Mouse (Mus musculus) G1E-ER4 (cell line): ENCODE measurements around the gene Wipf3. TPM values are rescaled to one million over a fixed set of nuclear protein-coding genes. Genes with fewer than 3 reads are reported as not detected.

Source experiments
- GATA1 ChIP-seq: IDR thresholded peaks from one replicate; pipeline ENCODE4 v1.8.0; 2012; ENCODE audit warnings: low read length, inconsistent platforms
- polyA plus RNA-seq: library from polyadenylated mRNA; stranded (reverse); fragments of >175 nt; gene quantifications from 2 replicates; pipeline ENCODE4 v1.2.3, GENCODE M21; 2012

Gene Wipf3
- polyA plus RNA-seq, 1 experiment, result not detected

GRCm38 (mm10) chr6:54485435-54485901, 56.1 kb downstream of the Wipf3 start:
- no peak for TF ChIP-seq GATA1

- no peak for TF ChIP-seq GATA1
Observed at GRCm38 (mm10) chr6:54485973-54486569, 56.7 kb downstream of the Wipf3 start.

GRCm38 (mm10) chr6:54491074-54491473, 61.7 kb downstream of the Wipf3 start:
- no peak for TF ChIP-seq GATA1

GRCm38 (mm10) chr6:54494097-54494496, 64.7 kb downstream of the Wipf3 start:
- no peak for TF ChIP-seq GATA1

GRCm38 (mm10) chr6:54494612-54495398, 65.4 kb downstream of the Wipf3 start:
- no peak for TF ChIP-seq GATA1

- TF ChIP-seq GATA1, result no peak
Observed at GRCm38 (mm10) chr6:54496214-54496613, 66.8 kb downstream of the Wipf3 start.

GRCm38 (mm10) chr6:54502661-54503115, 73.3 kb downstream of the Wipf3 start:
- TF ChIP-seq GATA1, result no peak

- no peak for TF ChIP-seq GATA1
Observed at GRCm38 (mm10) chr6:54506318-54506717, 76.9 kb downstream of the Wipf3 start.

GRCm38 (mm10) chr6:54507002-54507401, 77.6 kb downstream of the Wipf3 start:
- TF ChIP-seq GATA1, result no peak

- TF ChIP-seq GATA1, result no peak
Observed at GRCm38 (mm10) chr6:54507808-54508207, 78.4 kb downstream of the Wipf3 start.

- TF ChIP-seq GATA1, result no peak
Observed at GRCm38 (mm10) chr6:54508256-54508793, 78.9 kb downstream of the Wipf3 start.

- no peak for TF ChIP-seq GATA1
Observed at GRCm38 (mm10) chr6:54509264-54509663, 79.9 kb downstream of the Wipf3 start.

- TF ChIP-seq GATA1, result no peak
Observed at GRCm38 (mm10) chr6:54512256-54512655, 82.9 kb downstream of the Wipf3 start.

- no peak for TF ChIP-seq GATA1
Observed at GRCm38 (mm10) chr6:54516512-54517134, 87.2 kb downstream of the Wipf3 start.

GRCm38 (mm10) chr6:54518758-54519157, 89.4 kb downstream of the Wipf3 start:
- no peak for TF ChIP-seq GATA1

GRCm38 (mm10) chr6:54528666-54529065, 99.3 kb downstream of the Wipf3 start:
- TF ChIP-seq GATA1, result peak; percentile 80
